Mouse (Mus musculus) stomach, adult 2 months (tissue): ENCODE measurements around the gene Zfp105. TPM values are rescaled to one million over a fixed set of nuclear protein-coding genes. Genes with fewer than 3 reads are reported as not detected.

ENCODE experiments used
- polyA plus RNA-seq: library from polyadenylated mRNA; depleted of rRNA; stranded (reverse); fragments of >200 nt; gene quantifications from 2 replicates; pipeline ENCODE4 v1.2.3, GENCODE M21; 2012; rRNA removed

Zfp105 gene
- polyA plus RNA-seq = 0.03 and 0.12 TPM in 2 replicates

GRCm38 (mm10) chr9:122922936-122923381 is at the start of gene Zfp105:
Gene Zfp105 (plus strand): TSS chr9:122923072.

GRCm38 (mm10) chr9:122885385-122885784 is 37.5 kb upstream of the Zfp105 start, which contains the start of gene Zkscan7:
Gene Zkscan7 (plus strand): TSS chr9:122885685.

GRCm38 (mm10) chr9:122950643-122951475 is 28.0 kb downstream of the Zfp105 start, which contains the start of the genes 1110059G10Rik and Kif15:
Gene 1110059G10Rik (minus strand): TSS chr9:122951000.
Gene Kif15 (plus strand): TSS chr9:122951046.

Other genes starting within 250 kb of the Zfp105 start
- gene Topaz1, start 175.7 kb upstream of the Zfp105 start, polyA plus RNA-seq = not detected in 2 replicates
- 0.41 and 0.61 TPM in 2 replicates for gene Tcaim, start 117.5 kb upstream of the Zfp105 start, polyA plus RNA-seq
- not detected in 2 replicates for gene Gm35549, start 79.0 kb upstream of the Zfp105 start, polyA plus RNA-seq
- 2.6 and 7.3 TPM in 2 replicates for gene Zfp445, start 57.1 kb upstream of the Zfp105 start, polyA plus RNA-seq
- 0.71 and 1.3 TPM in 2 replicates for gene Zkscan7, start 37.4 kb upstream of the Zfp105 start, polyA plus RNA-seq
- gene 1110059G10Rik, start 27.9 kb downstream of the Zfp105 start, polyA plus RNA-seq = 0.33 and 0.56 TPM in 2 replicates
- gene Kif15, start 28.0 kb downstream of the Zfp105 start, polyA plus RNA-seq = 0.15 and 0.41 TPM in 2 replicates
- gene Tmem42, start 98.3 kb downstream of the Zfp105 start, polyA plus RNA-seq = 7.4 and 12.7 TPM in 2 replicates
- 0.10 TPM in 1 of 2 replicates, not detected in the other for gene Tgm4, start 111.7 kb downstream of the Zfp105 start, polyA plus RNA-seq
- 88.3 and 186 TPM in 2 replicates for gene Zdhhc3, start 190.1 kb downstream of the Zfp105 start, polyA plus RNA-seq
- gene Exosc7, start 190.1 kb downstream of the Zfp105 start, polyA plus RNA-seq = 5.0 and 6.6 TPM in 2 replicates
- 84.1 and 84.3 TPM in 2 replicates for gene Clec3b, start 227.9 kb downstream of the Zfp105 start, polyA plus RNA-seq